Comparison of ENCODE assay signal across 29 mouse cellular contexts in the genomic region with DNA sequence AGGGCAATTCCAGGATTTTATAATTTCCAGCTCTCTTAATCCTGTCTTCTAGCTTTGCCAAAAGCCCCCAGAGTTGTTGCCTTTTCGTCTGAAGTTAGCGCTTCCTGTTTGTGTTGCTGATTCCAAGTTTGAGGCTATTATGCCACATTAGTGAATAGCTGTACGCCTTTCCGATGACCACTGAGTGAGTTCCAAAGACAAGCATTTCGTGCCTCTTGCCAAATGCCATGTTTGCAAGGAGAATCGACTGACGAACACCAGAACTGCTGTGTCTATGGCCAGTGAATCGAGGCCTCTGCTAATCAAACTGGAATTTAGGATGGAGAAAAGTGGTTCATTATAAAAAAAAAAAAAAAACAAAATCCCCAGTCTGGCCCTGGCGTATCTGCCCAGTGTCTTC. TPM values are rescaled to one million over a fixed set of nuclear protein-coding genes. Genes with fewer than 3 reads are reported as not detected.
DNase-seq lines count a peak whose midpoint lies in the region; ATAC-seq and TF ChIP-seq lines count a peak whose summit lies in the region.
"Had no signal": no experiment of that assay in that cellular context is flagged by ENCODE, and none has a peak within 500 bp of the region (broad histone marks: within the 10 kb centered on the region; RNA-seq: fewer than 3 reads in every experiment).

No protein-coding gene starts in this region.

- no peaks in the 10 kb centered on the region for H3K36me3 ChIP-seq in heart, adult 2 months (ENCODE audit: control insufficient read depth, insufficient read depth, low read length)
- no peaks in the 10 kb centered on the region for H3K36me3 ChIP-seq in lung, embryonic 14.5 days (ENCODE audit: insufficient read depth)
- no peaks in the 10 kb centered on the region for H3K36me3 ChIP-seq in lung, postnatal 0 days (ENCODE audit: insufficient read depth, low read length)
- no peaks in the 10 kb centered on the region for H3K36me3 ChIP-seq in stomach, embryonic 15.5 days
- H3K36me3 ChIP-seq: embryonic facial prominence, embryonic 13.5 days; hindbrain, embryonic 13.5 days; limb, embryonic 12.5 days; liver, embryonic 12.5 days; midbrain, embryonic 12.5 days had no signal

- H3K27ac ChIP-seq in heart, adult 2 months: no peak overlapping the region
- no peak overlapping the region for H3K27ac ChIP-seq in lung, embryonic 14.5 days (ENCODE audit: low read depth)
- no peak overlapping the region for H3K27ac ChIP-seq in lung, postnatal 0 days (ENCODE audit: low read length)
- peak overlapping the region; percentile 32 for H3K27ac ChIP-seq in stomach, embryonic 15.5 days
- H3K27ac ChIP-seq: embryonic facial prominence, embryonic 13.5 days; hindbrain, embryonic 13.5 days; layer of hippocampus, adult 2 months; left cerebral cortex, adult 2 months; limb, embryonic 12.5 days; liver, embryonic 12.5 days; midbrain, embryonic 12.5 days had no signal

- no peaks in the 10 kb centered on the region for H3K9me3 ChIP-seq in lung, embryonic 14.5 days (ENCODE audit: low read depth, low read length)
- H3K9me3 ChIP-seq in lung, postnatal 0 days (ENCODE audit: low read length): no peaks in the 10 kb centered on the region
- H3K9me3 ChIP-seq in stomach, embryonic 15.5 days: no peaks in the 10 kb centered on the region
- H3K9me3 ChIP-seq: embryonic facial prominence, embryonic 13.5 days; hindbrain, embryonic 13.5 days; limb, embryonic 12.5 days; liver, embryonic 12.5 days; midbrain, embryonic 12.5 days had no signal

- H3K4me3 ChIP-seq in heart, adult 2 months: no peak overlapping the region
- H3K4me3 ChIP-seq in lung, embryonic 14.5 days (ENCODE audit: low read depth, low read length): no peak overlapping the region
- H3K4me3 ChIP-seq in lung, postnatal 0 days (ENCODE audit: low read depth, low read length): no peak overlapping the region
- no peak overlapping the region for H3K4me3 ChIP-seq in stomach, embryonic 15.5 days (replicated peaks)
- H3K4me3 ChIP-seq: embryonic facial prominence, embryonic 13.5 days; erythroblast, embryonic 14.5 days; hindbrain, embryonic 13.5 days; layer of hippocampus, adult 2 months; left cerebral cortex, adult 2 months; limb, embryonic 12.5 days; liver, embryonic 12.5 days; midbrain, embryonic 12.5 days had no signal

- intact Hi-C loops in heart, adult 2 months (cut with DNase I): no loop called here

- H3K9ac ChIP-seq in heart, adult 2 months (ENCODE audit: low read depth, low read length): no peak overlapping the region
- H3K9ac ChIP-seq in lung, embryonic 14.5 days: no peak overlapping the region
- H3K9ac ChIP-seq in lung, postnatal 0 days (replicated peaks; ENCODE audit: low read depth): no peak overlapping the region
- H3K9ac ChIP-seq in stomach, embryonic 15.5 days: no peak overlapping the region
- H3K9ac ChIP-seq: embryonic facial prominence, embryonic 13.5 days; hindbrain, embryonic 13.5 days; limb, embryonic 12.5 days; liver, embryonic 12.5 days; liver, postnatal 0 days; midbrain, embryonic 12.5 days had no signal

- no peak overlapping the region for H3K4me2 ChIP-seq in lung, embryonic 14.5 days
- H3K4me2 ChIP-seq in lung, postnatal 0 days (replicated peaks; ENCODE audit: low read depth, low read length): no peak overlapping the region
- H3K4me2 ChIP-seq in stomach, embryonic 15.5 days: no peak overlapping the region
- H3K4me2 ChIP-seq: embryonic facial prominence, embryonic 13.5 days; heart, embryonic 11.5 days; hindbrain, embryonic 13.5 days; limb, embryonic 12.5 days; liver, embryonic 12.5 days; midbrain, embryonic 12.5 days had no signal

- H3K4me1 ChIP-seq in heart, adult 2 months (ENCODE audit: control insufficient read depth, insufficient read depth, low read length): peaks cover 2% of the 10 kb centered on the region
- no peaks in the 10 kb centered on the region for H3K4me1 ChIP-seq in lung, embryonic 14.5 days (ENCODE audit: insufficient read depth)
- H3K4me1 ChIP-seq in lung, postnatal 0 days (ENCODE audit: insufficient read depth, low read depth, low read length): no peaks in the 10 kb centered on the region
- H3K4me1 ChIP-seq in stomach, embryonic 15.5 days: 0 out of 2 replicates have a peak, but pooled peaks cover 3% of the 10 kb centered on the region
- H3K4me1 ChIP-seq: embryonic facial prominence, embryonic 13.5 days; hindbrain, embryonic 13.5 days; limb, embryonic 12.5 days; liver, embryonic 12.5 days; midbrain, embryonic 12.5 days had no signal

- 45% methylated on average over 9 of the region's 9 CpGs for WGBS in heart, adult 2 months
- 71% methylated on average over 9 of the region's 9 CpGs for WGBS in lung, embryonic 14.5 days
- WGBS in lung, postnatal 0 days: 58% methylated on average over 9 of the region's 9 CpGs
- 53% methylated on average over 9 of the region's 9 CpGs for WGBS in stomach, embryonic 15.5 days

- H3K27me3 ChIP-seq in heart, adult 2 months (ENCODE audit: control insufficient read depth, insufficient read depth, low read length): no peaks in the 10 kb centered on the region
- no peaks in the 10 kb centered on the region for H3K27me3 ChIP-seq in lung, embryonic 14.5 days (ENCODE audit: insufficient read depth, low read length)
- no peaks in the 10 kb centered on the region for H3K27me3 ChIP-seq in lung, postnatal 0 days (replicated peaks; ENCODE audit: insufficient read depth, low read length)
- no peaks in the 10 kb centered on the region for H3K27me3 ChIP-seq in stomach, embryonic 15.5 days (replicated peaks)
- H3K27me3 ChIP-seq: embryonic facial prominence, embryonic 13.5 days; hindbrain, embryonic 13.5 days; limb, embryonic 12.5 days; liver, embryonic 12.5 days; midbrain, embryonic 12.5 days had no signal

- ATAC-seq in lung, embryonic 14.5 days (ENCODE audit: insufficient read depth): no peak
- no peak for ATAC-seq in lung, postnatal 0 days
- no peak for ATAC-seq in stomach, embryonic 15.5 days (ENCODE audit: insufficient read depth, low FRiP score, low read depth)
- no peak for ATAC-seq in cerebellum, adult (ENCODE audit: insufficient number of reproducible peaks, low FRiP score, low TSS enrichment)
- ATAC-seq: forebrain, embryonic 16.5 days; inflammation-experienced regulatory T-cells, adult 6 months; liver, embryonic 12.5 days; liver, postnatal 0 days had no signal

- no peak for TF ChIP-seq POLR2A in heart, adult 2 months (IDR thresholded peaks at IDR 0.05; ENCODE audit: insufficient read depth, low read depth, low read length)

- TF ChIP-seq CTCF in heart, adult 2 months (IDR thresholded peaks at IDR 0.05): no peak
- TF ChIP-seq CTCF in lung, embryonic 14.5 days (IDR thresholded peaks at IDR 0.05; ENCODE audit: low read depth): no peak
- no peak for TF ChIP-seq CTCF in lung, postnatal 0 days (IDR thresholded peaks at IDR 0.05)

- H3K79me2 ChIP-seq in heart, adult 2 months (replicated peaks; ENCODE audit: control insufficient read depth, insufficient read depth, low read length): no peaks in the 10 kb centered on the region

- no peak for TF ChIP-seq EP300 in heart, adult 2 months (IDR thresholded peaks at IDR 0.05; ENCODE audit: insufficient read depth, low read depth, low read length)
- TF ChIP-seq EP300 in lung, postnatal 0 days (IDR thresholded peaks at IDR 0.05): no peak

- peak; percentile 88 for DNase-seq in heart, adult 11 months
- no peak for DNase-seq in heart, adult 2 months
- DNase-seq in lung, embryonic 14.5 days: peak; percentile 34
- no peak for DNase-seq in lung, postnatal 0 days (ENCODE audit: low spot score)
- peak; percentile 52 for DNase-seq in lung, postnatal 10 days
- DNase-seq in thymus, postnatal 10 days (ENCODE audit: low spot score in 2 of 2): no peak
- DNase-seq: adrenal gland, adult 2 months; adrenal gland, postnatal 36 days; cerebellum, adult 2 months; cerebellum, postnatal 14 days; gastrocnemius, postnatal 10 days; heart, postnatal 4 days; kidney, adult 11 months; liver, postnatal 0 days; thymus, postnatal 25 days had no signal

RNA-seq across cellular contexts. Expression of gene Abi3bp, which starts 40.3 kb away (rescaled TPM):
- 1 to 10 TPM; 5.6 to 6.4 TPM for total RNA-seq in heart, adult 2 months (2021)
- polyA plus RNA-seq in heart, adult 2 months (2012; rRNA removed): 4.8 and 7.9 TPM in 2 replicates
- polyA plus RNA-seq in lung, embryonic 14.5 days (2014; fragmentation: Nextera tagmentation; extraction: Ambion mirVana): 18.1 and 20.2 TPM in 2 replicates
- 8.4 and 11.4 TPM in 2 replicates for polyA plus RNA-seq in lung, postnatal 0 days (2015; fragmentation: Nextera tagmentation; extraction: Ambion mirVana)
- polyA plus RNA-seq in stomach, embryonic 15.5 days (2015; fragmentation: Nextera tagmentation; extraction: Ambion mirVana): 22.8 and 24.6 TPM in 2 replicates
- total RNA-seq: MEL had no signal
- polyA plus RNA-seq: erythroblast, embryonic 14.5 days had no signal

Comparison
In these comparisons a context has a peak if more than half of its experiments do, and no peak if none do; other contexts are left out.
1. DNase-seq: peak in heart, adult 11 months (single experiment), lung, embryonic 14.5 days (single experiment) and lung, postnatal 10 days (single experiment); none in heart, adult 2 months (0 of 2), lung, postnatal 0 days (single experiment) and thymus, postnatal 10 days (0 of 2).